10 mouse cellular contexts compared by ENCODE assay signal in genomic region chr10:88482866-88483265, GRCm38 (mm10). TPM values are rescaled to one million over a fixed set of nuclear protein-coding genes. Genes with fewer than 3 reads are reported as not detected.
DNase-seq lines count a peak whose midpoint lies in the region; ATAC-seq and TF ChIP-seq lines count a peak whose summit lies in the region.
"Not testable (repeated sequence)": the region's sequence is repeated elsewhere in the genome, so short reads cannot be mapped to it uniquely, and the experiment has no call there.
"Had no signal": no experiment of that assay in that cellular context is flagged by ENCODE, and none has a peak within 500 bp of the region (broad histone marks: within the 10 kb centered on the region; RNA-seq: fewer than 3 reads in every experiment).

No protein-coding gene starts in this region.

- not testable (repeated sequence) for H3K4me3 ChIP-seq in intestine, postnatal 0 days (ENCODE audit: low read depth, low read length)

- ATAC-seq in intestine, postnatal 0 days = peak; percentile 49; the same call in 1 of the 2 replicates

- not testable (repeated sequence) for H3K9me3 ChIP-seq in intestine, postnatal 0 days (ENCODE audit: control insufficient read depth)

- DNase-seq in ES-CJ7 (ENCODE audit: low read depth, low spot score) (peak; percentile 72), R1 (ENCODE audit: low read depth, low spot score) (peak; percentile 88), ZHBTc4 (ENCODE audit: low read depth, low spot score) (peak; percentile 86)

- not testable (repeated sequence) for H3K27me3 ChIP-seq in intestine, postnatal 0 days (replicated peaks; ENCODE audit: control insufficient read depth, insufficient read depth, low read length)

- H3K4me1 ChIP-seq in intestine, postnatal 0 days (replicated peaks; ENCODE audit: control insufficient read depth, insufficient read depth, low read length) = not testable (repeated sequence)

- H3K9ac ChIP-seq in intestine, postnatal 0 days (ENCODE audit: low read depth, low read length) = not testable (repeated sequence)

- TF ChIP-seq CTCF in intestine, postnatal 0 days (IDR thresholded peaks at IDR 0.05; ENCODE audit: low read depth) = not testable (repeated sequence)

- not testable (repeated sequence) for H3K4me2 ChIP-seq in intestine, postnatal 0 days (replicated peaks; ENCODE audit: low read depth)

- 77% methylated on average over 10 of the region's 10 CpGs for WGBS in intestine, postnatal 0 days

- not testable (repeated sequence) for H3K27ac ChIP-seq in intestine, postnatal 0 days (ENCODE audit: low read depth, low read length)

- peaks cover 21% of the 10 kb centered on the region for H3K36me3 ChIP-seq in intestine, postnatal 0 days (ENCODE audit: control insufficient read depth, insufficient read depth)

RNA-seq across cellular contexts. Expression of gene Chpt1, which starts 21.0 kb away (rescaled TPM):
- 631 and 770 TPM in 2 replicates for polyA plus RNA-seq in intestine, postnatal 0 days (2015; fragmentation: Nextera tagmentation; extraction: Ambion mirVana)

RNA-seq across cellular contexts. Expression of gene Sycp3, which starts 23.5 kb away (rescaled TPM):
- polyA plus RNA-seq in intestine, postnatal 0 days (2015; fragmentation: Nextera tagmentation; extraction: Ambion mirVana) = 31.6 and 50.4 TPM in 2 replicates
- polyA plus RNA-seq: activated CD4-positive, CD25-positive, alpha-beta regulatory T cell, adult 4 months; adrenal gland, adult 2 months; C2C12; CD4-positive, CD25-positive, alpha-beta regulatory T cell, adult 4 months; G1E; Patski had no signal
